7 mouse cellular contexts compared by ENCODE assay signal in genomic region chr5:32322146-32322811, GRCm38 (mm10).
DNase-seq lines count a peak whose midpoint lies in the region; ATAC-seq and TF ChIP-seq lines count a peak whose summit lies in the region.

No protein-coding gene starts in this region.

- H3K4me1 ChIP-seq in liver, postnatal 0 days (ENCODE audit: insufficient read depth): no peaks in the 10 kb centered on the region

- no peak for TF ChIP-seq EP300 in liver, postnatal 0 days (IDR thresholded peaks at IDR 0.05; ENCODE audit: low read depth)

- H3K27ac ChIP-seq in liver, postnatal 0 days (ENCODE audit: low read depth): no peak overlapping the region

- no peaks in the 10 kb centered on the region for H3K9me3 ChIP-seq in liver, postnatal 0 days (ENCODE audit: low read length)

- peak; percentile 79 for TF ChIP-seq CTCF in liver, postnatal 0 days (IDR thresholded peaks at IDR 0.05; ENCODE audit: low read depth)

- no peak overlapping the region for H3K9ac ChIP-seq in liver, postnatal 0 days (replicated peaks)

- no peak overlapping the region for H3K4me3 ChIP-seq in liver, postnatal 0 days (ENCODE audit: low read depth, low read length)

- no peak overlapping the region for H3K4me2 ChIP-seq in liver, postnatal 0 days (ENCODE audit: low read depth, low read length)

- no peak for ATAC-seq in liver, postnatal 0 days

- H3K27me3 ChIP-seq in liver, postnatal 0 days (ENCODE audit: insufficient read depth, low read length): no peaks in the 10 kb centered on the region

- 44% methylated on average over 7 of the region's 7 CpGs for WGBS in liver, postnatal 0 days (ENCODE audit: insufficient replicate concordance)

- DNase-seq in B cell, adult 2 months: peak; percentile 38 to 46
- DNase-seq in ES-CJ7 (ENCODE audit: low read depth, low spot score): peak; percentile 49
- DNase-seq in cerebellum, adult 8-10 months: peak; percentile 77
- peak; percentile 64 for DNase-seq in heart, adult 8-10 months (ENCODE audit: low spot score)
- DNase-seq in kidney, adult 9 months: peak; percentile 75
- peak; percentile 39 for DNase-seq in liver, postnatal 0 days
- DNase-seq in retina, postnatal 7 days (ENCODE audit: low read depth, low spot score): peak; percentile 29

- no peaks in the 10 kb centered on the region for H3K36me3 ChIP-seq in liver, postnatal 0 days (replicated peaks; ENCODE audit: insufficient read depth, low read length)
